Mouse (Mus musculus): ENCODE measurements around the gene Cdc6.

Cdc6 gene

DNA sequence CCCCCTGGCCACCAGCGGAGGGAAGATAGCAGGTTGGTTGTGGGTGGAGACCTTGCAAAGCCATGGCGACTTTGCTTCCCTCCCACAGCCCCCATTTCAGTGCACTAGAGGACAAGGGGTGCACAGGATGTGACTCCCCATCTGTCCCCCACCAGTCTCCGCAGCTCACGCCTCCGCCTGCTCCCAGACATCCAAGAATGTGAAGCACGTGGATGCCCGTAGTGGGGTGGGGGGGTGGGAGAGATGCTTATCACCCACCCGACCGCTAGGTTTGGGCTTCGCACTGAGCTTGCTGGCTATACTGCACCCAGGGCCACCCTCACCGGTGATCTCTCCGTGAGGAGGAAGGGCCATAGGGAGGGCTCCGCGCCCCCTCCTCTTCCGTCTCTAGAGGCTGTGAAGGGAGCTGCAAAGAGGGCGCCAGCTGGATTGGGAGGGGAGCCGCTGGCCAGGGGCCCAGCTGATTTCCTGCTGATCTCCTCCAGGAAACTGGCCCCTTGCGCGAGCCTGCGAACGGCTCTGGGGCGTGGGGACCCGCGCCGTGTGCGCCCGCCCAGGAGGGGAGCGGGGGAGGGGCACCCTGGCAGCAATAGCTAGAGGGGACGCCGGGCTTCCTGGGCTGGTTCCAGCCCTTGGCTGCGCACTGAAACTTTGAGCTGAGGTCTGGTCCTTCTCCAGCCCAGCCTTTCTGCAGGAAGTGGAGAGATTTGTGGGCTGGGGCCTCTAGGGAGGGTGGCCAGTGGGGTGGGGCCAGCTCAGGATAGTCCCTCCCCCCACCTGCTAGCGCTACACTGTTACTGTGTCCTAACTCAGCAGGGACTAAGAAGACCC, 55.8 kb downstream of the Cdc6 start:
- peak; percentile 84 for DNase-seq

GRCm38 (mm10) chr11:98964201-98964615, 56.6 kb downstream of the Cdc6 start:
- no peak for DNase-seq

DNA sequence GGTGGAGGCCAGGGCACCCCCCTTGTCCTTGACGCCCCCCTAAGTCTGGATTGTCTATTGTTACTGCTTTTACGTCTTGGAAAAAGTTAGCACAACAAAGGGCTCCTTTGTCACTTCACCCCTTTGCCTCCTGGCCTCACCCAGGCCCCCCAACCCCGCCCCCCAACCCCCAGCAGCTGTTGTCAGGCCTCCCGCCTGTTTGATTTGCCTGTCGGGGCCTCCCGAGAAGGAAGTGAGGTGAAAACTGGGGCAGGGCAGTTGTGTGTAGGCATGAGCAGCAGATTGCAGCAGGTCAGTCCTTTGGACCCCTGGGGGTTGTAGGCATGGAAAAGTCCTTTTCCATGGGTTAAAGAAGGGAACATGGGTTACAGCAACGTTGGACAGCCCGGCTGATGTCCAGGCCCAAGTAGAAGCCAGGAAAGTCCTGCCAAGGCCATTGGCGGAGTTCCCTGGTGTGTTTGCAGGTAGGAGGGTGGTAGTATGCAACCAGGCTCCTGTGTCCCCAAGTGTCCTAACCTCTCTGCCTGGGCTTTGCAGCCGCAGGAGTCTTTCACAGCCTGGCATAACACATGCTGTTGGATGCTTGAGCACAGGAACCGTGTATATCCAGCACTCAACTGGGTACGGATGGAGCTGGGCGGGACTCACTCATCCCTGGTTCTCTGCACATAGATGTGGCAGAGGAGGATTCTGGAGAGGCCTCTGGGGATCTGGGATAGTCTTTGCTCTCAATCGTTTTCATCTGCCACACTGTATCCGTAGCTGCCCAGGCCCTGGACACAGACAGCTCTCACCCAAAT, 57.2 kb downstream of the Cdc6 start:
- DNase-seq, result peak; percentile 75

DNA sequence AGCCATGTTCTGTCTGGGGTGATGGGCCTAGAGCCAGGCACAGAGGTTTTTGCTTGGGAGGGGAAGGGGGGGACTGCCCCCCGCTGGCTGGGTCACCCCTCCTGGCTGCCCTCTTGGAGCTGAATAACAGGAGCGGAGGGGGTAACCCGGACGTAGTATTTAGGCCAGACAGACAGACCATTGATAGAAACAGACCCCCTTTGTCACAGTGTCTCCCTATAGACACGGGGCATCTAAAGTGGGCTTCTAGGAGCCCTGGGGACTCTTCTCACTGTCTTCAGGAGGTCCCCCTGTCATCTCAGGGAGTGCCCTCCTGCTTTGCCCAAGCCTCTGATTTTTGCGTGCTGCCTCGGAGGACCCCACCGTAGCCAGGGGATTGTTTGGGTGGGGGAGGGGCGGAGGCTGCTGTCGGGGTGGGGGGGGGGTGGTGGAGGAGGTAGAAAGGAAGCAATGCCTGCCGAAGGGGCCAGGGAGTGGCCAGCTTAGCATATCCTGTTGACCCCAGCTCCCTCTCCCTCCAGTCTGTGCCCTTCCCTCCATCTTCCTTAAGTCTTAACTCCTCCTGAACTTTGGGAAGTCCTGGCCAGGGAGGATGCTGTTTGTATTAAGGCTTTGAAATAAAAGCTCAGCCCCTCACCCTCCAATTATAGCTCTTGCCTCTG, 57.9 kb downstream of the Cdc6 start:
- no peak for DNase-seq

- no peak for DNase-seq
Observed at GRCm38 (mm10) chr11:98966499-98967141, 59.0 kb downstream of the Cdc6 start.

- DNase-seq, result no peak
Observed at GRCm38 (mm10) chr11:98968079-98968478, 60.5 kb downstream of the Cdc6 start.

- no peak for DNase-seq
Observed at GRCm38 (mm10) chr11:98968716-98969495, 61.3 kb downstream of the Cdc6 start.

DNA sequence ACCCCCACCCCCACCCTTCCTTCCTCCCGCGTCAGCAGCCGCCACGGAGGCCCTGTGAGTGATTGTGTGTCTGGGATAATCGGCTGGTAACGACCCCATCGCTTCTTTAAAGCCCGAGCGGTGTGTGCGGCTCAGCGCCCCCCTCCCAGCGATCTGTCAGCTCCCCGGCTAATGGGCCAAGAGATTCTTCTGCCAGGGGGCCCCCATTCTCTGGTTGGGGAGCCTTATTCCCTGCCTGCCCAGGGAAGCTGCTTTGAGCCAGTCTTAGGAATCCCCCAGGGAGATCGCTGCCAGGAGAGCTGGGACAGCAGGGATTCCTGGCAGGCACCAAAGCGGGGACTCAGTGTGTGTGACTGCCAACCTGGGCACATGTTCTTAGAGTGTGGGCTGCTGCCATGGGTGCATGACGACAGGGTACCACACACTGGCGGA, 61.9 kb downstream of the Cdc6 start:
- DNase-seq, result no peak

DNA sequence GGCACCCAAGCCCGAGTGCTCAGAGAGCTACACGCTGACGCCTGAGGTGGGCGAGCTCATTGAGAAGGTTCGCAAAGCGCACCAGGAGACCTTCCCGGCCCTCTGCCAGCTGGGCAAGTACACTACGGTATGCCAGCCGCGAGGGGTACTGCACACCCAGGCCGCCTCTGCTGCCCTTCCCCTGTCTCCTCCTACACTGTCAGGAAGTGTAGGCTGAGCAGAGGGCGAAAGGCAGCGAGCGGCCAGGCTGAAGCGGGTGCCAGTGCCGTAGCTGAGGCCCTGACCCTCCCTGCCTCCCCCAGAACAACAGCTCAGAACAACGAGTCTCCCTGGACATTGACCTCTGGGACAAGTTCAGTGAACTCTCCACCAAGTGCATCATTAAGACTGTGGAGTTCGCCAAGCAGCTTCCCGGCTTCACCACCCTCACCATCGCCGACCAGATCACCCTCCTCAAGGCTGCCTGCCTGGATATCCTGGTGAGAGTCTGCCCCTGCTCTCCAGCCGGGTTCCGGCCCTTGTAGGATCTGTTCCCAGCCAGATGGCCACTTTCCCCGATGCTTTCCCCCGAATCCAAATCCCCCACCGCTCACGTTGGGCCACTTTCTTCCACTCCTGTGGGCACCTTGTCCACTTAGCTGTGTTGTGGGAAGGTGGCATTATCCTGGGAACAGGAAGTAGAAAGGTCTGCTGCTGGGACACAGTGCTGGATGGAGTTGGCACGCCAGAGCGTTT, 62.8 kb downstream of the Cdc6 start:
- DNase-seq, result no peak

- DNase-seq, result peak; percentile 14
Observed at GRCm38 (mm10) chr11:98971316-98972031, 63.9 kb downstream of the Cdc6 start.

DNA sequence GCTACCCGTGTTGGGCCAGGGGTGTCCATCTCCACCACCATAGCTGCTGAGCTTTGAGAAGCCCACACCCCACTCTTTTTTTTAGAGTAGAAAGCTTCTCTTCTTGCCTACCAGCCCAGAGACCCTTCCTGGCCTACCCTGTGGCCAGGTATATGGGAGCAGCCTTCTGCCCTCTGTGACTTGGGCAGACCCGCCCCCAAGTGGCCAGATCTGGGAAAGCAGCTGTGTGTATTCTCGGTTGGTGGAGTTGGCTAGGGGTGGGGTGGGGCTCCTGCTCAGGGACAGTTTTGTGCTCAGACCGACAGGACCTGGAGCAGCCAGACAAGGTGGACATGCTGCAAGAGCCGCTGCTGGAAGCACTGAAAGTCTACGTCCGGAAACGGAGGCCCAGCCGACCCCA, 64.6 kb downstream of the Cdc6 start:
- peak; percentile 92 for DNase-seq

DNA sequence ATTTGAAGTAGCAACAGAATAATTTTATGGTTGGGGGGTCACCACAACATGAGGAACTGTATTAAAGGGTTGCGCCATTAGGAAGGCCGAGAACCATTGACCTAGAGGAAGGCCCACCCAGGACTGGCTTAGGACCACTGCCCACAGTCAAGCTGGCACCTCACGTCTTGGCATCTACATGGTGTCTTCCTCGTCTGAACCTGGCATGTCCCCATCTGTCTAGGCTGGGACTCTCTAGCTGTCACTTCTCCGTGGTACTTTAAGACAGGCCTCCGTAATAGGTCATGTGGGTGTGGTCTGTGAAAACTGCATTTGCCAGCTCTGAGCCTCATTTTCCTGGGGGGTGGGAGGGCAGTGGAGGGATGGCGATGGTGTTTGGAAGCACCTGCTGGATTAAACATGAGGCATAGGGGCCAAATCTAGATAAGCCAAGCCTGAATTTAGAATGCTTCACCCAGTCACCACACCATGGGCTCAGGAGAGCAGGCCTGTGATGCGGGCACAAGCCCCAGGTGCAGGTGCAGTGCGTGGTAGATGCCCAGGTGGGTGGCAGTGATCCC, 65.3 kb downstream of the Cdc6 start:
- no peak for DNase-seq
